Mouse (Mus musculus) heart, postnatal 0 days (tissue): ENCODE measurements at regions not wholly inside any gene's neighbourhood (a gene's known extent, or its start where the extent isn't known, plus 50 kb on each side); places are given as distances from the start of the nearest gene placed in this dataset.

Source experiments
- CTCF ChIP-seq: IDR thresholded peaks from 2 replicates; pipeline ENCODE4 v1.5.1; 2016; ENCODE audit warnings: antibody characterized with exemption, control low read depth, low read depth
- EP300 ChIP-seq: IDR thresholded peaks from 2 replicates; pipeline ENCODE4 v1.6.1; 2016; ENCODE audit warnings: antibody characterized with exemption, low read depth

DNA sequence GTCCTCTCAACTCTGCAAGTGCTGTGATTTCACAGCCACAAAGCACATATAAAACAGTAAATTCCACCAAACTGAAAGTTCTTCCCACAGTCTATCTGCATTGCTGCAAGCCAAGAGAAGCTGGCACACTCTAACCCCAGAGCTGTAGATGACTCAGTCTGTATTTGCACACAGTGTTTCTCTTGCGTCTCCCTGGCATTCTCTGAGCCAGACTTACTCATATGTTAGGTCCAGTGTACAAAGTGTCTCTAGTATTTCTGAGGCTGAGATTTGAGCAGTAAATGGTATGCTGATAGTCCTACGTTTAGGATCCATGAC, 131.2 kb downstream of the Mterf1b start:
- TF ChIP-seq CTCF (no peak), EP300 (no peak)
